Mouse (Mus musculus) stomach, postnatal 0 days (tissue): ENCODE data around the gene Gm28308.

Source experiments
- CTCF ChIP-seq: IDR thresholded peaks from 2 replicates; pipeline ENCODE4 v1.5.1; 2016; ENCODE audit warnings: antibody characterized with exemption, low read depth, mild to moderate bottlenecking, moderate library complexity
- EP300 ChIP-seq: optimal IDR thresholded peaks from 2 replicates; pipeline ENCODE3; 2016; ENCODE audit warnings: antibody characterized with exemption

DNA sequence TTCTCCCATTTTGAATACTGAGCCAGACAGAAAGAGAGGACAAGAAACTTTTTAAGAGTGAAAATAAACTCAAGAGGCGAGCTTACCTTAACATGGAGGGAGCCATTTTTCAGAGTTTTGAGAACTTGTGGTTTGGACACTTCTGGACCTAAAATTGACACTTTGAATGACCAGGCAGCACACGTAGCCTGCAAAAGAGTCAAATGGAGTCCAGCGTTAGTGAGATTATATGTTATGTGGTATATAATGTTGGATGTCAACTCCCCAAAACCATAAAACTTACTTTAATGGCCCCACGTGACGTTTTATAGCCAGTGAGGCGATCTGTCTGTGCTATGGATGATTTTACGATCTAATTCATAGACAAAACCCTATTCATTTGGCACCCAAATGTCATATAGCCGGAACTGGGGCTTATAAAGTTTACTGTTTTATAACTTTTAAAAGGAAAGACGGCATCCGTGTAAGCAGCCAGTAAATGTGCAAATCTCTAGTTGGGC is 12.3 kb downstream of the Gm28308 start:
- TF ChIP-seq CTCF = no peak
- no peak for TF ChIP-seq EP300
